8 mouse cellular contexts compared by ENCODE assay signal in the genomic region with DNA sequence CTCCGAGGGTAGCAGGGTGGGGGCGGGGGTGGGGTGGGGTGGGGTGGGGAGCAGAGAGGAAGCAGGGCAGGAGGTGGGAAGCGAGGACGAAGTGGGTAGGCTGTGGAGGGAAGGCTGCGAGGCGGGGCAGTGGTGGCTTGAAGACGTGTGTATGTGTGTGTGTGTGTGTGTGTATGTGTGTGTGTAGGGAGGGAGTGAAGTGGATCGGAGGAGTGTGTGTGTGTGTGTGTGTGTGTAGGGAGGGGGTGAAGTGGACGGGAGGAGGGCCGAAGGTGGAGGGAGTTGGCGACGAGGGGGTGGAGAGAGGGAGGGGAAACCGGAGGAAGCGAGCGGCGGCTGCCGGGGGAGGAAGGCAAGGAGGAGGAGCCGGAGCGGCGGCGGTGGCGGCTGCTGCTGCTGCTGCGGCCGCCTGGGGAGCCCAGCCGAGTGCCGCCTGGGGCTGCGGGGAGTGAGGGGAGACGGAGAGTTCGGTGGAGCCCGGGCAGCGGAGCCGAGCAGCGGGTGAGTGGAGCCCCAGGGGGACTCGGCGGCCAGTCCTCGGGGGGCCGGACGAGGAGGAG. TPM values are rescaled to one million over a fixed set of nuclear protein-coding genes. Genes with fewer than 3 reads are reported as not detected.
A peak's percentile ranks its signal among the peaks of the same experiment; 100 is the strongest.
DNase-seq lines count a peak whose midpoint lies in the region; ATAC-seq and TF ChIP-seq lines count a peak whose summit lies in the region.

A gene (plus strand): TSS at position 351 of the 560 bp plus-strand sequence.

- WGBS in bone marrow, adult 2 months, result 14% methylated on average over 13 of the region's 38 CpGs
- WGBS in heart, embryonic 10.5 days, result 11% methylated on average over 30 of the region's 38 CpGs
- 16% methylated on average over 23 of the region's 38 CpGs for WGBS in kidney, embryonic 15.5 days
- 0% methylated on average over 7 of the region's 38 CpGs for WGBS in liver, adult 2 months

- H3K9ac ChIP-seq in kidney, embryonic 15.5 days, result peak within 1 kb of the TSS; percentile 56
- peak within 1 kb of the TSS; percentile 92 for H3K9ac ChIP-seq in liver, adult 2 months (ENCODE audit: low read depth, low read length)

- H3K36me3 ChIP-seq in heart, embryonic 10.5 days, result no peaks in the 10 kb centered on the region
- H3K36me3 ChIP-seq in kidney, embryonic 15.5 days, result no peaks in the 10 kb centered on the region
- H3K36me3 ChIP-seq in liver, adult 2 months (ENCODE audit: control insufficient read depth, insufficient read depth, low read length), result no peaks in the 10 kb centered on the region
- no peaks in the 10 kb centered on the region for H3K36me3 ChIP-seq in myocyte (ENCODE audit: control insufficient read depth, insufficient read depth)
- H3K36me3 ChIP-seq in splenic B cell, adult 2 months (ENCODE audit: control insufficient read depth, insufficient read depth, low read length, poor library complexity, severe bottlenecking), result no peaks in the 10 kb centered on the region

- no peak for TF ChIP-seq CTCF in bone marrow, adult 2 months (IDR thresholded peaks at IDR 0.05; ENCODE audit: control insufficient read depth, insufficient read depth, low read length)
- no peak for TF ChIP-seq CTCF in liver, adult 2 months (IDR thresholded peaks at IDR 0.05; ENCODE audit: low read depth, low read length)

- peak within 1 kb of the TSS; percentile 96 for H3K4me3 ChIP-seq in bone marrow, adult 2 months (replicated peaks; ENCODE audit: control insufficient read depth, low read depth, low read length)
- peak within 1 kb of the TSS; percentile 65 for H3K4me3 ChIP-seq in heart, embryonic 10.5 days
- peak within 1 kb of the TSS; percentile 61 for H3K4me3 ChIP-seq in kidney, embryonic 15.5 days (replicated peaks)
- H3K4me3 ChIP-seq in liver, adult 2 months (ENCODE audit: insufficient read depth, low read depth, low read length), result peak within 1 kb of the TSS; percentile 91
- H3K4me3 ChIP-seq in myocyte, result peak within 1 kb of the TSS; percentile 34

- no peaks in the 10 kb centered on the region for H3K9me3 ChIP-seq in heart, embryonic 10.5 days
- H3K9me3 ChIP-seq in kidney, embryonic 15.5 days (replicated peaks), result no peaks in the 10 kb centered on the region

- peak within 1 kb of the TSS; percentile 69 for H3K4me2 ChIP-seq in kidney, embryonic 15.5 days
- H3K4me2 ChIP-seq in myocyte (ENCODE audit: low read depth), result peak within 1 kb of the TSS; percentile 80

- H3K27ac ChIP-seq in bone marrow, adult 2 months (ENCODE audit: control insufficient read depth, insufficient read depth, low read depth, low read length, poor library complexity), result peak within 1 kb of the TSS; percentile 93
- peak within 1 kb of the TSS; percentile 92 for H3K27ac ChIP-seq in heart, embryonic 10.5 days
- peak within 1 kb of the TSS; percentile 97 for H3K27ac ChIP-seq in kidney, embryonic 15.5 days
- H3K27ac ChIP-seq in liver, adult 2 months (replicated peaks; ENCODE audit: insufficient read depth, low read depth, low read length), result peak within 1 kb of the TSS; percentile 66

- peaks cover 31% of the 10 kb centered on the region for H3K27me3 ChIP-seq in heart, embryonic 10.5 days (ENCODE audit: insufficient read depth, poor library complexity, severe bottlenecking)
- H3K27me3 ChIP-seq in kidney, embryonic 15.5 days, result peaks cover 27% of the 10 kb centered on the region
- H3K27me3 ChIP-seq in liver, adult 2 months (ENCODE audit: control insufficient read depth, insufficient read depth, low read length), result no peaks in the 10 kb centered on the region
- no peaks in the 10 kb centered on the region for H3K27me3 ChIP-seq in myocyte (ENCODE audit: control insufficient read depth, insufficient read depth, insufficient read length)
- no peaks in the 10 kb centered on the region for H3K27me3 ChIP-seq in splenic B cell, adult 2 months (ENCODE audit: control insufficient read depth, insufficient read depth, low read length, poor library complexity, severe bottlenecking)

- peak; percentile 85 for DNase-seq in A20 (ENCODE audit: low read depth, low spot score)
- peak; percentile 93 for DNase-seq in heart, embryonic 10.5 days (ENCODE audit: low spot score)
- DNase-seq in liver, adult 2 months (ENCODE audit: extremely low read depth, low read depth, low spot score), result peak; percentile 69
- DNase-seq in splenic B cell, adult 2 months (ENCODE audit: low read depth, low spot score), result peak; percentile 71

- no peaks in the 10 kb centered on the region for H3K79me2 ChIP-seq in liver, adult 2 months (ENCODE audit: control insufficient read depth, insufficient read depth, low read length)
- peaks cover 10% of the 10 kb centered on the region for H3K79me2 ChIP-seq in myocyte (ENCODE audit: control insufficient read depth, insufficient read depth)

- H3K4me1 ChIP-seq in bone marrow, adult 2 months (ENCODE audit: control insufficient read depth, insufficient read depth, low read length), result no peaks in the 10 kb centered on the region; the same call in 1 of the 2 replicates
- peaks cover 7% of the 10 kb centered on the region; the same call in 1 of the 2 replicates for H3K4me1 ChIP-seq in heart, embryonic 10.5 days
- peaks cover 34% of the 10 kb centered on the region for H3K4me1 ChIP-seq in kidney, embryonic 15.5 days
- peaks cover 14% of the 10 kb centered on the region for H3K4me1 ChIP-seq in liver, adult 2 months (ENCODE audit: control insufficient read depth, insufficient read depth, low read length)

- no peak for TF ChIP-seq POLR2A in bone marrow, adult 2 months (IDR thresholded peaks at IDR 0.05; ENCODE audit: borderline replicate concordance, control insufficient read depth, low read depth, low read length)
- TF ChIP-seq POLR2A in liver, adult 2 months (IDR thresholded peaks at IDR 0.05; ENCODE audit: extremely low read depth, insufficient read depth, low read length), result 0 out of 2 replicates have a peak, but pooled peaks have one; percentile 4
- peak; percentile 71 for TF ChIP-seq POLR2A in myocyte (IDR thresholded peaks at IDR 0.05; ENCODE audit: insufficient read length, low read depth)

- H3ac ChIP-seq in myocyte (ENCODE audit: control insufficient read depth, insufficient read length), result peak within 1 kb of the TSS; percentile 17

- peak; percentile 81 for ATAC-seq in erythroblast, adult 5-6 weeks (replicated peaks; ENCODE audit: low FRiP score, poor library complexity, severe bottlenecking)
- peak; percentile 84 for ATAC-seq in kidney, embryonic 15.5 days (replicated peaks; ENCODE audit: low FRiP score)

TF ChIP-seq in myocyte, 11 proteins besides CTCF, POLR2A, EP300 and RAD21:
- TF ChIP-seq REST (IDR thresholded peaks at IDR 0.05; ENCODE audit: insufficient read depth, insufficient read length), result no peak
- no peak for TF ChIP-seq CEBPB (IDR thresholded peaks at IDR 0.05; ENCODE audit: insufficient read depth, poor library complexity, severe bottlenecking)
- peak; percentile 61 for TF ChIP-seq POLR2AphosphoS2 (IDR thresholded peaks at IDR 0.05; ENCODE audit: insufficient read length, low read depth)
- TF ChIP-seq SRF (IDR thresholded peaks at IDR 0.05; ENCODE audit: control insufficient read depth, insufficient read length, low read depth), result no peak
- TF ChIP-seq USF1 (IDR thresholded peaks at IDR 0.05; ENCODE audit: low read depth), result no peak
- TF ChIP-seq E2F4 (IDR thresholded peaks at IDR 0.05; ENCODE audit: insufficient read depth), result no peak
- no peak for TF ChIP-seq MYOG (IDR thresholded peaks at IDR 0.05; ENCODE audit: control insufficient read depth in 1 of 3, insufficient read depth in 1 of 3, insufficient read length in 2 of 3, low read depth in 2 of 3)
- no peak for TF ChIP-seq TCF3 (IDR thresholded peaks at IDR 0.05; ENCODE audit: insufficient read length, low read depth)
- TF ChIP-seq MAX (IDR thresholded peaks at IDR 0.05; ENCODE audit: low read depth), result no peak
- no peak for TF ChIP-seq TCF12 (IDR thresholded peaks at IDR 0.05; ENCODE audit: insufficient read depth, poor library complexity, severe bottlenecking)
- TF ChIP-seq MYOD1 (IDR thresholded peaks at IDR 0.05; ENCODE audit: control insufficient read depth in 1 of 3, insufficient read length in 2 of 3, low read depth in 2 of 3), result peak in 1 of 3 experiments; percentile 5

RNA-seq across cellular contexts. Expression of the gene that starts here (rescaled TPM):
- 19.3 and 30.2 TPM in 2 replicates for polyA plus RNA-seq in bone marrow, adult 2 months (2011; ENCODE audit: insufficient read depth, insufficient read length, low replicate concordance, missing spikeins)
- total RNA-seq in erythroblast, adult 5-6 weeks (2015; ENCODE audit: low replicate concordance), result 12.3 and 18.6 TPM in 2 replicates
- 11.0 and 12.2 TPM in 2 replicates for total RNA-seq in erythroblast, adult 5-6 weeks (2017; ENCODE audit: low replicate concordance)
- polyA plus RNA-seq in heart, embryonic 10.5 days (2016; fragmentation: Nextera tagmentation; extraction: Ambion mirVana), result 55.3 and 77.0 TPM in 2 replicates
- polyA plus RNA-seq in kidney, embryonic 15.5 days (2015; fragmentation: Nextera tagmentation; extraction: Ambion mirVana), result 51.2 and 55.7 TPM in 2 replicates
- total RNA-seq in liver, adult 2 months (2014; rRNA removed), result 8.4 and 8.8 TPM in 2 replicates
- 5.3 TPM in 2 replicates for polyA plus RNA-seq in liver, adult 2 months (2012; rRNA removed)
- polyA plus RNA-seq in myocyte (2012; fragmentation: generic; extraction: Trizol), result 14.5 TPM

Comparison
In these comparisons a context has a peak if more than half of its experiments do, and no peak if none do; other contexts are left out.
1. Peak in every context shown above with its lines: DNase-seq, ATAC-seq, H3K4me3 ChIP-seq and H3K27ac ChIP-seq.
2. H3K4me3 ChIP-seq: peak in every context shown above with its lines; median percentile 96 in bone marrow, adult 2 months; 91 in liver, adult 2 months; 65 in heart, embryonic 10.5 days; 61 in kidney, embryonic 15.5 days; 34 in myocyte.